Mouse (Mus musculus): ENCODE measurements around the gene 4930544G11Rik. TPM values are rescaled to one million over a fixed set of nuclear protein-coding genes. Genes with fewer than 3 reads are reported as not detected.

4930544G11Rik gene
- polyA plus RNA-seq, 1 experiment: not detected

Other genes with a start within 250 kb of the 4930544G11Rik start
- gene Prdm5, start 173.6 kb upstream of the 4930544G11Rik start, polyA plus RNA-seq (2012; ENCODE audit: insufficient read depth, insufficient read length, missing spikeins): 1.1 and 1.2 TPM in 2 replicates